Mouse (Mus musculus) brown adipose tissue, adult 24 weeks (tissue): Measurements from ENCODE around the gene Tnxb. TPM values are rescaled to one million over a fixed set of nuclear protein-coding genes. Genes with fewer than 3 reads are reported as not detected.
"Not testable (repeated sequence)": the region's sequence is repeated elsewhere in the genome, so short reads cannot be mapped to it uniquely, and the experiment has no call there.

Experiments used
- H3K27ac ChIP-seq: fragments of 200-500 bp; replicated peaks from 2 replicates; pipeline ENCODE4 v1.5.1; 2012; ENCODE audit warnings: low read depth, mild to moderate bottlenecking, low read length
- H3K4me1 ChIP-seq: fragments of 200-500 bp; 2 replicates; pipeline ENCODE4 v1.6.1; 2012; ENCODE audit warnings: low read length, mixed read lengths; ENCODE audit not compliant: control insufficient read depth, insufficient read depth, insufficient read length
- H3K4me3 ChIP-seq: fragments of 200-500 bp; 2 replicates; pipeline ENCODE4 v1.5.1; 2012; ENCODE audit warnings: low read depth, mild to moderate bottlenecking, low read length, moderate library complexity; ENCODE audit not compliant: insufficient read depth
- polyA plus RNA-seq: library from polyadenylated mRNA; stranded (reverse); fragments of >200 nt; gene quantifications from 2 replicates; pipeline ENCODE4 v1.2.4, GENCODE M21; 2012; ENCODE audit not compliant: missing spikeins, insufficient read depth, insufficient read length

The Tnxb gene
- polyA plus RNA-seq, 1 experiment = 9.7 TPM

- Histone ChIP-seq H3K27ac (peak overlapping the region; percentile 23; the same call in 1 of the 2 replicates), H3K4me3 (no peak overlapping the region), H3K4me1 (no peaks in the 10 kb centered on the region)
Measured at GRCm38 (mm10) chr17:34744206-34744605, 73.9 kb downstream of the Tnxb start.

- not testable (repeated sequence) for H3K27ac ChIP-seq, H3K4me3 ChIP-seq, H3K4me1 ChIP-seq
Measured at GRCm38 (mm10) chr17:34744611-34745010, 74.3 kb downstream of the Tnxb start.

GRCm38 (mm10) chr17:34745166-34745565, 74.8 kb downstream of the Tnxb start:
- not testable (repeated sequence) for H3K4me1 ChIP-seq, H3K27ac ChIP-seq, H3K4me3 ChIP-seq

GRCm38 (mm10) chr17:34746531-34746930, 76.2 kb downstream of the Tnxb start:
- no peak overlapping the region for H3K27ac ChIP-seq
- H3K4me3 ChIP-seq = no peak overlapping the region
- H3K4me1 ChIP-seq = no peaks in the 10 kb centered on the region

- Histone ChIP-seq H3K4me3 (no peak overlapping the region), H3K4me1 (no peaks in the 10 kb centered on the region), H3K27ac (no peak overlapping the region)
Measured at GRCm38 (mm10) chr17:34761471-34761870, 91.1 kb downstream of the Tnxb start.

Other genes with a start within 250 kb of the Tnxb start
- gene Btnl4, start 193.2 kb upstream of the Tnxb start, polyA plus RNA-seq = not detected in 2 replicates
- gene Btnl6, start 153.2 kb upstream of the Tnxb start, polyA plus RNA-seq = not detected in 2 replicates
- gene Notch4, start 106.3 kb upstream of the Tnxb start, polyA plus RNA-seq = 3.8 and 8.8 TPM in 2 replicates
- 3.3 and 7.5 TPM in 2 replicates for gene Gpsm3, start 80.7 kb upstream of the Tnxb start, polyA plus RNA-seq
- gene Pbx2, start 79.3 kb upstream of the Tnxb start, polyA plus RNA-seq = 19.9 and 35.5 TPM in 2 replicates
- gene Ager, start 72.7 kb upstream of the Tnxb start, polyA plus RNA-seq = not detected in 2 replicates
- 104 and 110 TPM in 2 replicates for gene Rnf5, start 66.8 kb upstream of the Tnxb start, polyA plus RNA-seq
- 89.0 and 120 TPM in 2 replicates for gene Agpat1, start 66.3 kb upstream of the Tnxb start, polyA plus RNA-seq
- gene Egfl8, start 54.6 kb upstream of the Tnxb start, polyA plus RNA-seq = 1.4 TPM in 1 of 2 replicates, not detected in the other
- 30.2 and 32.3 TPM in 2 replicates for gene Ppt2, start 42.0 kb upstream of the Tnxb start, polyA plus RNA-seq
- gene Prrt1, start 41.0 kb upstream of the Tnxb start, polyA plus RNA-seq = not detected in 2 replicates
- 11.1 and 26.4 TPM in 2 replicates for gene Fkbpl, start 25.8 kb upstream of the Tnxb start, polyA plus RNA-seq
- 16.2 and 17.1 TPM in 2 replicates for gene Atf6b, start 23.4 kb upstream of the Tnxb start, polyA plus RNA-seq
- 17.7 and 28.0 TPM in 2 replicates for gene C4b, start 73.3 kb downstream of the Tnxb start, polyA plus RNA-seq
- not detected in 2 replicates for gene Cyp21a1, start 134.0 kb downstream of the Tnxb start, polyA plus RNA-seq
- gene Stk19, start 166.4 kb downstream of the Tnxb start, polyA plus RNA-seq = 18.5 and 20.3 TPM in 2 replicates
- 15.3 and 17.2 TPM in 2 replicates for gene Dxo, start 166.5 kb downstream of the Tnxb start, polyA plus RNA-seq
- gene Skiv2l, start 179.7 kb downstream of the Tnxb start, polyA plus RNA-seq = 15.1 and 24.6 TPM in 2 replicates
- 25.0 and 41.5 TPM in 2 replicates for gene Nelfe, start 179.9 kb downstream of the Tnxb start, polyA plus RNA-seq
- 29.3 and 35.1 TPM in 2 replicates for gene Cfb, start 192.0 kb downstream of the Tnxb start, polyA plus RNA-seq
- gene Zbtb12, start 208.9 kb downstream of the Tnxb start, polyA plus RNA-seq = 3.0 and 3.3 TPM in 2 replicates
- gene Gm20547, start 211.5 kb downstream of the Tnxb start, polyA plus RNA-seq = not detected in 2 replicates
- 6.0 and 12.4 TPM in 2 replicates for gene C2, start 227.7 kb downstream of the Tnxb start, polyA plus RNA-seq
- gene Ehmt2, start 227.9 kb downstream of the Tnxb start, polyA plus RNA-seq = 27.4 and 30.6 TPM in 2 replicates
- gene Slc44a4, start 243.9 kb downstream of the Tnxb start, polyA plus RNA-seq = not detected in 2 replicates